Mouse (Mus musculus) activated CD4-positive, CD25-positive, alpha-beta regulatory T cell, adult 4 months (primary cell): ENCODE data around the gene Amy2a1. TPM values are rescaled to one million over a fixed set of nuclear protein-coding genes. Genes with fewer than 3 reads are reported as not detected.
"Not testable (repeated sequence)": the region's sequence is repeated elsewhere in the genome, so short reads cannot be mapped to it uniquely, and the experiment has no call there.

ENCODE experiments used
- ATAC-seq: one replicate; pipeline ENCODE4 v1.8.0; 2017
- polyA plus RNA-seq, 2 experiments: library from polyadenylated mRNA; unstranded; fragments of 100-300 nt; shearing (Covaris generic); gene quantifications; one replicate each; pipeline ENCODE4 v1.2.1; 2017

Amy2a1 gene
- polyA plus RNA-seq: not detected

GRCm38 (mm10) chr3:113532328-113532727 is at the start of gene Amy2a1:
Amy2a1 (minus strand) TSS chr3:113532428.
- ATAC-seq: not testable (repeated sequence)

DNA sequence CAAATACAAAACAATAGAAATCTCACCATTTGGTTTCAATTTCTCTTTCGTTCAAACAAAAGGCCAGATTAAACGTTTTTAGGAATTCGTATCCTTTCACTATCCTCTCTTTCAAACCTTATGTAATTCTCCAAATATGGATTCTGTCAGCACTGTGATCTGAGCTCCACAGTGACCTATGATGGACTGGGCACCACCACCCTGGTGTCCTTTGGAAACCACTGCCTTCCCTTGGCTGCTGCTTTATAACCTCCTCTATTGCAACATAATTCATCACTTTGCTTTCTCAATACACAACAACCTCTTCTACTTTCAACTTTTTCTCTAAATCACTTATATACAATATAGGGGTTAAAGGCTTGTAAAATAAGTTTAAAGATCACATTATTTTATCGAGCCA is 42.4 kb upstream of the Amy2a1 start:
- no peak for ATAC-seq

DNA sequence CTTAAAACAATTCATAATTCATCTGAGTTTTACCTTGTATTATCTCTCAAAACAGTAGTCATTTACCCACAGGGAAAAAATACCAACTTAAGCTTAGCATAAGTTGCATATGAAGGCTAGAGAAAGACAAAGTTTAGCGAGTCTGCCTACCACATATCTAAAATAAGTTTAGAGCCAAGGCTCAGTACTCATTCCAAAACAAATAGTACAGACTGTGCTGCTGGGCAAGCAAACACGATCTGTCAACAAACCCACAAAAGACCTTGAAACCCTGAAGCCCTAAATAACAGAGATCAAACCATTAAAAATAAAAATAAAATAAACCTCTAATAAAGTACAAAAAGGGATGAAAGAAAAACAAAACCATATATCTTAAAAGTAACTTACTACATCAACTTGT is 41.9 kb upstream of the Amy2a1 start:
- ATAC-seq: no peak

- ATAC-seq: no peak
Observed at GRCm38 (mm10) chr3:113572158-113572557, 39.9 kb upstream of the Amy2a1 start.

DNA sequence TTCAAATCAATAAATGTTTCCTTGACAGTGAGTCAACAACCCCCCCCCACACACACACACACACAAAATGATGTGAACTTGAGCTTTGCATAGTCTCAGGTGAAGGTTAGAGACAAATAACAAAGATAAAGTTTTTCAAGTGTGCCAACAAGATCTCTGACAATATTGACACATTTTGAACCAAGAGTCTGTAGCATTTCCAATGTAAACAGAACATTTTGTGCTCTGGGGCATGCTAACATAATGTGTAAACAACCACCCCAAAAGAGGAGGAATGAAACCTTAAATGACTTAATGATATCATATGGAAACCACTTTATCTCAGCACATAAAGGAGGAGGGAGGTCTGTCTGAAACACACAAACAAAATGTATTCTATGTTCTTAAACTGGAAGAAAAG is 7.5 kb upstream of the Amy2a1 start:
- ATAC-seq: no peak

Other genes starting within 250 kb of the Amy2a1 start
- not detected for gene Amy2a4, start 241.0 kb downstream of the Amy2a1 start, polyA plus RNA-seq
- gene Amy2a3, start 208.4 kb downstream of the Amy2a1 start, polyA plus RNA-seq: not detected
- not detected for gene Amy2a2, start 175.8 kb downstream of the Amy2a1 start, polyA plus RNA-seq
- 1 to 10 TPM in 1 of 2 experiments, under 1 TPM in 1; 0.86 to 2.0 TPM for gene Amy1, start 74.3 kb upstream of the Amy2a1 start, polyA plus RNA-seq
- 10 to 100 TPM; 32.3 to 38.7 TPM for gene Rnpc3, start 97.7 kb upstream of the Amy2a1 start, polyA plus RNA-seq